Mouse (Mus musculus): Measurements from ENCODE around the gene Olfr1013.

- no peak for TF ChIP-seq CTCF (IDR thresholded peaks at IDR 0.05; ENCODE audit: borderline replicate concordance, insufficient read depth, low read length)
- no peak for TF ChIP-seq POLR2A (IDR thresholded peaks at IDR 0.05; ENCODE audit: low read depth, low read length)
Observed at GRCm38 (mm10) chr2:85772413-85772812, 5.5 kb downstream of the Olfr1013 start, which contains the start of gene Olfr1014.
